Mouse (Mus musculus) embryonic facial prominence, embryonic 11.5 days (tissue): ENCODE data around the gene Spem1. TPM values are rescaled to one million over a fixed set of nuclear protein-coding genes. Genes with fewer than 3 reads are reported as not detected.

Source experiments
- ATAC-seq: fragments of 200-750 bp; cut with Nextera tagmentation; replicated peaks from 2 replicates; pipeline ENCODE4 v1.8.0; 2017; ENCODE audit warnings: low read depth; ENCODE audit not compliant: insufficient number of reproducible peaks, low FRiP score, low TSS enrichment
- DNase-seq: peaks from one replicate; pipeline ENCODE4 v3.0.0-alpha.2; 2015; ENCODE audit warnings: low spot score
- H3K27ac ChIP-seq: fragments of 300-500 bp; sonication (generic); replicated peaks from 2 replicates; pipeline ENCODE4 v1.5.1; 2014; ENCODE audit warnings: mild to moderate bottlenecking, low read depth, low read length, control low read depth
- H3K27me3 ChIP-seq: fragments of 300-500 bp; sonication (generic); 2 replicates; pipeline ENCODE4 v1.6.1; 2014; ENCODE audit warnings: mild to moderate bottlenecking, low read length, moderate library complexity, mixed read lengths; ENCODE audit not compliant: control insufficient read depth, insufficient read depth
- H3K36me3 ChIP-seq: fragments of 300-500 bp; sonication (generic); replicated peaks from 2 replicates; pipeline ENCODE4 v1.6.1; 2014; ENCODE audit warnings: low read depth, mild to moderate bottlenecking, low read length, moderate library complexity, mixed read lengths; ENCODE audit not compliant: control insufficient read depth, insufficient read depth
- H3K4me1 ChIP-seq: fragments of 300-500 bp; sonication (generic); 2 replicates; pipeline ENCODE4 v1.6.1; 2014; ENCODE audit warnings: low read length, mixed read lengths; ENCODE audit not compliant: control insufficient read depth, insufficient read depth
- H3K4me2 ChIP-seq: fragments of 300-500 bp; sonication (generic); 2 replicates; pipeline ENCODE4 v1.6.1; 2014; ENCODE audit warnings: low read depth, mild to moderate bottlenecking, control low read depth, low read length, moderate library complexity
- H3K4me3 ChIP-seq: fragments of 300-500 bp; sonication (generic); 2 replicates; pipeline ENCODE4 v1.5.1; 2014; ENCODE audit warnings: low read depth, low read length, control low read depth
- H3K9ac ChIP-seq: fragments of 300-500 bp; sonication (generic); replicated peaks from 2 replicates; pipeline ENCODE4 v1.6.1; 2014; ENCODE audit warnings: mild to moderate bottlenecking, control low read depth, low read length
- H3K9me3 ChIP-seq: fragments of 300-500 bp; sonication (generic); replicated peaks from 2 replicates; pipeline ENCODE4 v1.6.1; 2016; ENCODE audit warnings: mild to moderate bottlenecking, low read length, inconsistent platforms, mixed read lengths; ENCODE audit not compliant: control insufficient read depth
- WGBS: fragments of 180-500 bp; shearing (Covaris S2); extraction: QIAGEN DNeasy Blood & Tissue Kit; methylation state at CpG from one replicate; pipeline ENCODE4 v1.1.7; 2014; 5-methylcytosine and 5-hydroxymethylcytosine counted together
- polyA plus RNA-seq: library from polyadenylated mRNA; unstranded; fragments of >200 nt; fragmentation: Nextera tagmentation; extraction: Ambion mirVana; gene quantifications from 2 replicates; pipeline ENCODE4 v1.2.1, GENCODE M21; 2014

The Spem1 gene
- polyA plus RNA-seq, 1 experiment from 2014 or later: 0.27 TPM

GRCm38 (mm10) chr11:69810280-69810679 lies 11.7 kb downstream of the Spem1 start:
- Histone ChIP-seq H3K27ac (no peak overlapping the region), H3K4me1 (no peaks in the 10 kb centered on the region), H3K4me3 (no peak overlapping the region), H3K36me3 (no peaks in the 10 kb centered on the region), H3K4me2 (no peak overlapping the region), H3K9me3 (no peaks in the 10 kb centered on the region; the same call in 1 of the 2 replicates), H3K9ac (no peak overlapping the region), H3K27me3 (0 out of 2 replicates have a peak, but pooled peaks cover 3% of the 10 kb centered on the region)
- no peak for DNase-seq
- no peak for ATAC-seq

- no peak for ATAC-seq
- no peaks in the 10 kb centered on the region; the same call in 1 of the 2 replicates for H3K9me3 ChIP-seq
- H3K9ac ChIP-seq: no peak overlapping the region
- 76% methylated on average over 2 of the region's 2 CpGs for WGBS
- H3K4me2 ChIP-seq: no peak overlapping the region
- no peaks in the 10 kb centered on the region for H3K36me3 ChIP-seq
- DNase-seq: no peak
- no peak overlapping the region for H3K27ac ChIP-seq
- H3K4me1 ChIP-seq: peaks cover 10% of the 10 kb centered on the region
- no peak overlapping the region for H3K4me3 ChIP-seq
- peaks cover 24% of the 10 kb centered on the region for H3K27me3 ChIP-seq
These were observed 14.3 kb downstream of the Spem1 start for GRCm38 (mm10) chr11:69807641-69808040.

GRCm38 (mm10) chr11:69806378-69806777 lies 15.6 kb downstream of the Spem1 start:
- ATAC-seq: no peak
- peaks cover 36% of the 10 kb centered on the region for H3K27me3 ChIP-seq

GRCm38 (mm10) chr11:69804972-69805909 lies 16.7 kb downstream of the Spem1 start, which contains the start of gene Tmem102:
TSS of gene Tmem102 (minus strand) at chr11:69805624.
- DNase-seq (no peak), ATAC-seq (no peak)
- Histone ChIP-seq H3K4me3 (no peak within 1 kb of the TSS), H3K4me1 (peaks cover 15% of the 10 kb centered on the region), H3K36me3 (no peaks in the 10 kb centered on the region), H3K9me3 (no peaks in the 10 kb centered on the region; the same call in 1 of the 2 replicates), H3K9ac (no peak within 1 kb of the TSS), H3K27me3 (peaks cover 38% of the 10 kb centered on the region), H3K27ac (no peak within 1 kb of the TSS), H3K4me2 (peak within 1 kb of the TSS; percentile 94)
- 5% methylated on average over 29 of the region's 29 CpGs for WGBS

More at GRCm38 (mm10) chr11:69806378-69806777, 15.6 kb downstream of the Spem1 start:
- DNase-seq: no peak
- no peak overlapping the region for H3K4me2 ChIP-seq
- H3K36me3 ChIP-seq: no peaks in the 10 kb centered on the region
- H3K9ac ChIP-seq: no peak overlapping the region
- peaks cover 15% of the 10 kb centered on the region for H3K4me1 ChIP-seq
- H3K4me3 ChIP-seq: no peak overlapping the region
- H3K9me3 ChIP-seq: no peaks in the 10 kb centered on the region; the same call in 1 of the 2 replicates
- 77% methylated on average over 4 of the region's 4 CpGs for WGBS
- no peak overlapping the region for H3K27ac ChIP-seq

- ATAC-seq: no peak
- H3K4me2 ChIP-seq: peak overlapping the region; percentile 94; the same call in 1 of the 2 replicates
- H3K9me3 ChIP-seq: no peaks in the 10 kb centered on the region; the same call in 1 of the 2 replicates
- H3K27me3 ChIP-seq: peaks cover 38% of the 10 kb centered on the region
- no peak overlapping the region for H3K9ac ChIP-seq
- no peak overlapping the region for H3K4me3 ChIP-seq
- no peaks in the 10 kb centered on the region for H3K36me3 ChIP-seq
- H3K4me1 ChIP-seq: peaks cover 19% of the 10 kb centered on the region
- no peak for DNase-seq
- 6% methylated on average over 12 of the region's 12 CpGs for WGBS
- H3K27ac ChIP-seq: no peak overlapping the region
These were observed 17.4 kb downstream of the Spem1 start for GRCm38 (mm10) chr11:69804652-69804940.

- Histone ChIP-seq H3K9me3 (no peaks in the 10 kb centered on the region; the same call in 1 of the 2 replicates), H3K27me3 (peaks cover 43% of the 10 kb centered on the region), H3K27ac (no peak overlapping the region), H3K36me3 (no peaks in the 10 kb centered on the region), H3K4me2 (peak overlapping the region; percentile 94), H3K9ac (peak overlapping the region; percentile 22), H3K4me1 (peaks cover 22% of the 10 kb centered on the region), H3K4me3 (peak overlapping the region; percentile 34)
- peak; percentile 19; the same call in 1 of the 2 replicates for ATAC-seq
- DNase-seq: peak; percentile 83
- WGBS: 1% methylated on average over 60 of the region's 60 CpGs
These were observed 18.0 kb downstream of the Spem1 start for GRCm38 (mm10) chr11:69803786-69804651.

- Histone ChIP-seq H3K36me3 (no peaks in the 10 kb centered on the region), H3K27ac (no peak overlapping the region), H3K9me3 (no peaks in the 10 kb centered on the region; the same call in 1 of the 2 replicates), H3K9ac (peak overlapping the region; percentile 22), H3K4me2 (peak overlapping the region; percentile 94), H3K4me3 (peak overlapping the region; percentile 34), H3K27me3 (peaks cover 43% of the 10 kb centered on the region), H3K4me1 (peaks cover 22% of the 10 kb centered on the region)
- ATAC-seq (no peak), DNase-seq (no peak)
- WGBS: 1% methylated on average over 12 of the region's 12 CpGs
These were observed 18.7 kb downstream of the Spem1 start for GRCm38 (mm10) chr11:69803328-69803727.
